Mouse (Mus musculus): Measurements from ENCODE around the gene Trim2.

The Trim2 gene

DNA sequence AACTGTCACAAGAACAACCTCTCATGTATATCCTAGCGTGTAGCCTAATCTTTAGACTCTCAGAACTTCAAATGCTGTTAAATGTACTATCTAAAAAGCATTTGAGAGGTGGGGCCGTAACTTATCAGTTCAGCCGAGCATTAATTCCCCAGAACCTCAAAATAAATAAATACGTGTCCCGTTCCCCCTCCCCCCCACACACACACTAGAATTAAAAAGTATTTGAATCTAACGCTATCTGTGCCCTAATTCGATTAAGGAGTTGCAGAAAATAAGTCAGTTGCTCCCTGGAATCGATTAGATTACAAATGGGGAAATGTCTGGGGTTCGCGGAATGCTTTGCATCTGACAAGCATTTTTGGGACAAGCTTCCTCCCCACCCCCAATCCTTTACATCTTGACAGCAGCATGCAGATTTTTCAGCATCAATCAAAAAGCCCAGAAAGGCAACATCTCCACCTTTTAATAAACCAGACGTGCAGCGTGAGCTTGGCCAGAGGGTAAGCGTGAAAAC, 48.1 kb downstream of the Trim2 start:
- no peak for DNase-seq (ENCODE audit: low spot score in 2 of 2)

DNA sequence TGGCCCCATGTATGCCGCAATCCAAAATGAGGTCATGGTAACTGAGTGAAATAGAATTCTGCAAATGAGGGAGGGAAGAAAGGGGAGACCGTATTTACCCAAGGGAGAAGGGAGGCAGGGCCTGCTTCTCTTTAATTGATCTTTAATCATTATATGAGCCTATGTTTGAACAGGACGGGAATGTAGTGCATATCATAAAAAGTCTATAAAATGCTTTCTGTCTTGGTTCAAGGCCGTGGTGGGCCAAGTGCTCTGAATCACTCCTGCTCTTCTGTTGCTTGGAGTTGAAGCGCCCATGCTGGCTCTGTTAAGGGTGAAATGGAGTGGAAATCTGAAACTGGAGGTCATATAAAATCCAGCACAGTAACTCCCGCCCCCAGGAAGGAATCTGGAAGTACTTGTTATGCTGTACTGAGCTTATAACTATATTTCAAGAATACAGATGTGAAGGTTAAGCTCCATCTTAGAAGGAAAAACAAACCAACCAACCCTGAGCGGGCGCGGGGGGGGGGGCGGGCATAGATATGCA, 48.6 kb downstream of the Trim2 start:
- no peak for DNase-seq (ENCODE audit: low spot score in 2 of 2)

DNA sequence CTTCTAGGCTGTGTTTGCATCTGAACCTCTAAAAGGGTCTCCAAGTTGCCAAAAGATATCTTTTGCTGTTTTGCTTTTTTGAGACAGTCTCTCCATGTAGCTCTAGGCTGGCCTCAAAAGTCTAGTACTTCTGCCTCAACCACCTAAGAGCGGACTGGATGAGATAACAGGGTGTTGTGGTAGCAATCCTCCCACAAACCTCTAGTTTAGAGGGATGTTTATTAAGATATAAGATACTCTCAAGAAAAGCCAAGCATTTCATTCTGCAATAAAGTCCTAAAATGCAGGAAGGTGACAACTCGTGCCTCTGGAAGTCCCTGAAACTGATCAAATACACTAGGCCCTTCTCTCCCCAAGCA, 52.2 kb downstream of the Trim2 start:
- no peak for DNase-seq (ENCODE audit: low spot score in 2 of 2)

DNA sequence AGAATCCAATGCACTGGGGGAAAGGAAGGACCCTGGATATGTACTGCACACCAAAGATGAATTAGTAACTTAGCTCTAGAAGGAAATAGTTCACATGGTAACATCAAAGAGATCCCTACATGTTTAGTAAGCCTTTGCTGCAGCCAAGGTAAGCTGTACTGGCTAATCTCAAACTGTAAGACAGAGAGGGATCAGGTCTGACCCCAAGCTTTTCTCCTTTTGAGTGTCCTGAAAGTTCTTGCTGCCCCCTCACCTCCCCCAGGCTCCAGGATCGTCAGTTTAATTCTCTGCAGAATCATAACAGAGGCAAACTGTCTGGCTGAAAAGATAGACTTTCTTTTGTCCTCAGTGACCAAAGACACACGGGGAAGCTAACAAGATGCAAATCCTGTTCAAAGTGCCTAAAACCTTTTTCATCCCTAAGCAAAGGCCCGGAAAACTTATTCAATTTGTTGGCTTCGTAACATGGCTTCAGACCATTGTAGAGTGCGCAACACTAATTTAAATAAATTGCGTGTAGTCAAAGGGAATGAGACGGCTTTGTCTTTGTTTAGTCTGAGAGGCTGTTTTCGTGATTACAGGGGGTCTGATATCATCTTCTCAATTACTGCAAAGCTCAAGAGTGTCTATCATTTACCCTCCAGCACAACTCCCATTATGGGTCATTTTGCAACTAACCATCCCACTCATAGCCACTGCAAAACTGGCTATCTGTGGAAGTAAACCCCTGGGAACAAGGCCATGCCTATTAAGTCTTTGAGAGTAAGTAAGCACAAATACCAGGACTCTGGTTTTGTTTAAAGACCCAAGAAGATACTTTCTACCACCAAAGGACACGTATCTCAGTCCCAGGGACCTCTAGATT, 52.8 kb downstream of the Trim2 start:
- no peak for DNase-seq (ENCODE audit: low spot score in 2 of 2)

DNA sequence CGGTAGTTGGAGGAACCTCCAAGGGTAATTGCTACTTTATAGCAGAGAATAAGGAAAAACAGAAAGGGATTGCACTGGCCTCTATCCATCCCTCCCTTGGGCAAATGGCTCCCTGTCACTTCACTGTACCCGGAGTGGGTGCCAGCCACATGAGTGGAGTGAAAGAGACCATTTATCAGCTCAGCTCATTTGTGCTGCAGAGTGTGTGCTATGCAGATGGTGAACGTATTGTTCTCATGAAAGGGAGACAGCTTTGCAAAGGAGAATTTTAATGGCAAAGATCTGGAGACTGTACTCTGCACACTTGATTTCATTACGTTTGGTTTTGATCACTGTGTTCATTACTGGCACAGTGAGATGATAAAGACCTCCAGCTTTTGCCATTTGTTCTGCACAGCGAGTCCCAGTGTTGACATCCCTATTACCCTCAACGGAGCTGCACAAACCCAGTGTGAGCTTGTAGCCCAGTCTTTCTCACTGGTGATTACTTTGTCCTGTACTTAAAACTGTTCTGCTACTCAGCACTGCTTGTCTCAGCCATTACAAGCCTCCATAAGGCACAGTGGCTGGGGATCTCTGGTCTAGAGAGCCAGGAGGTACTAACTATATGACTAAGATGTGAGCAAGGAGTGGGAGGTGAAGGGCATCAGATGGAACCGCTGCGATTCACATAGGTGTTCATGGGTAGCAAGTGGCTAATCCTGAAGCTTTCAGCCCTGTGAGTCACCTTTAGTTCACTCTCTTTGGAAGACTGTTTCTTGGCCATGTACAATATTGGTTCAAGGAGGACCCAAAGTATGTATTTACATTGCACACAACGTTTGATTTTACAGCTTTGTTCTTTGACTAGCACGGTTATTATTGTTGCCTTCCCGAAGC, 53.7 kb downstream of the Trim2 start:
- DNase-seq (ENCODE audit: low spot score in 2 of 2): no peak

DNA sequence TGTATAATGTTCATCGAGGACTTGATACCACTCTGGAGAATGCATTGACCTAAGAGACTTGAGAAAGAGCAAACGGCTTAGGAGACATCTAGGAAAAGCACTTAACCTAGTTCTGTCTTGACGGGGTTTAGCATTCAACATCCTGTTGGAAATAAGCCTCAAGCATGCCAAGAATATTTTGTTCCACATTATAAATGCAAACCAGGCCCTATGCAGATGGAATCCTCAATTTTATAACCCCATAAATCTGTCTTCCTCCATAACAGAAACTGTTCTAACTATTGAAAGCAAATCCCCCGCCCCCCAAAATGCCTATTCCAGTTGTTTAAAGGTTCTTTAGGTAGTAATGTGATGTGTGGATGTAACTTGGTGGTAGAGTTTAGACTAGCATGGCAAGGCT, 55.0 kb downstream of the Trim2 start:
- DNase-seq (ENCODE audit: low spot score in 2 of 2): no peak

DNA sequence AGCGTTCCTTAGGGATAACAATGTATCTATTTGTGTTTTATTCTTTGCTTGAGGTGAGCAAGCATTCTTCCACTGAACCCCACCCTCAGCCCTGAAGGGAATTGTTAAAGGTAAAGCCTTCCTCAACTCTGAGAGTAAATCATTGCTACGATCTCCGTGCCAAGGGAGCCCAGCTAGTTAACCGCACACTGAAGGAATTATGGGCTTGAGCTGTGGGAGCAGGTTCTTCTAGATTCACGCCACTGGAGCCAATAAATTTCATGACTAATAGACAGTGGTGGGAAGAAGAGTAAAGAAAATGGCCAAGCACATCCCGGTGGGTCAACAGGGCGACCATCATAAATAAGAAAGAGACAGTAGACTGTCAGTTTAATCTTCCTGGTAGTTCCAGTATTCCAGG, 56.4 kb downstream of the Trim2 start:
- DNase-seq (ENCODE audit: low spot score in 2 of 2): no peak

DNA sequence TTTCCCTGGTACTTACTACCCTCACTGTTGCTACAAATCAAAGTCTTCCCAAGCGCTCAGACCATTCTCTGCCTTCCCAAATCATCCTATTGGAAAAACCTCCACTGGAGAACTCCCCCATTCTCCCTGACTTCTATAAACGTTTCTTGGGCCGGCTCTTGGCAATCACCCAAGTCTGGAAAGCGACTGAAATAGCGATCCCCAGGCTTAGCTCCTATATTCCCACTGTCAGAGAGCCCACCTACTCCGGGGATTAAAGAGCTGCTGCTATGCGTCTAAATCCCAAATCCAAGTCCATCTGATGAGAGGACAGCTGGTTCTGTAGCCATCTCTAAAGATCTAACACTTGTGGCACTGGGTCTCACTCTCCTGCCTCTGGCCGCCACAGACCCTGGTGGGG, 58.9 kb downstream of the Trim2 start:
- no peak for DNase-seq (ENCODE audit: low spot score in 2 of 2)

DNA sequence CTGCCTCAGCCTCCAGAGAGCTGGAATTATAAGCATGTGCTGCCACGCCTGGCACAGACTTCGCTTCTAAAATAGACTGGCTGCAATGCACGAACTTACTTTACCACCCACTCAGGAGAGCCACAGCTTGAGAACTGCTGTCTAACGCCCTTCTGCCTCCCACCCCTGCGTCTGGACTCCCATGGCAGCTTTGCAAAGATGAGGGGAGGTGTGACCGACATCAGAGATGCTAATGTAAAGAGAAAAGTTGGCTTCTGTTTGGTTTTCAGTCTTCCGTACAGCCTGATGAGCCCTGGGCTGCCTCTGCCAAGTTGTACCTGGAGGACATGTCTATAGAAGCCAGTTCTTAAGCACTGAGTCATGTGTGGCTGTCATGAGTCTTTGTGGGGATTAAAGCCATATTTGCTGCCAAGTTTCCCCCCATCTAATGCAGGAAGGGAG, 60.2 kb downstream of the Trim2 start:
- peak; percentile 62 to 80 for DNase-seq (ENCODE audit: low spot score in 2 of 2)

DNA sequence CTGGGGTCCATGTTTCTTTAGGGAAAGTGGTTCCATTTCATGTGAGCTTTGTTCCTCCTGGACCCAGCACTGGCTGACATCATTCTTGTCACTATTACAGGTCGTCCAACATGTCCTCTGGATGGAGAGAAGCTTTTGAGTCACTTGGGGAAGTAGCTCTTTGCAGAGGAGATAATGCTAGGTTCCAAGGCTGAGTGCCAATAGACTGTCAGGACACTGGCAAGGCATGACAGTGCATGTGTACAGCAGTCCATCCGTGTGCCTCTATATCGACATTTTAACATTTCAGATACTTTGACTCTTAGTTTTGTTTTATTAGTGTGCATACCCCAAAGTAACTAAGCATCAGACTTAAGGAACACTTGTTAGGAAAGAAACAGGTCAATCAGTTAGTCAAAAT, 63.6 kb downstream of the Trim2 start:
- no peak for DNase-seq (ENCODE audit: low spot score in 2 of 2)

DNA sequence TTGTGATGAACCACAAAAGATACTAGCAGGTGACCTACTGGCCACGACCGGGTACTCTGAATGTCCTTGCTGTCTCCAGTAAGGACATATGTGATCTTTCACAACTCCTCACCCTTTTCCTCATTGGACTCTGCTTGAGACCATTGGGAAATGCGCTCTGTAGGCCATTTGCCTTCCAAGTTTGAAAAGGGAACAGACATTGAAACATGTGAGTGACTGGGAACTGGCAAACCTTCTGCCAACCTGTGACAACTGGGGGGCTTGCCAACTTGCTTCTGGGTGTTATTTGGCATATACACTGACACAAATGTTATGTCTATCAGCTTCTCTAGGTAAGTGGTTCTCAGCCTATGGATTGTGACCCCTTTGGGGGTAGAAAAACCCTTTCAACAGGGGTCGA, 64.2 kb downstream of the Trim2 start:
- DNase-seq (ENCODE audit: low spot score in 2 of 2): no peak

DNA sequence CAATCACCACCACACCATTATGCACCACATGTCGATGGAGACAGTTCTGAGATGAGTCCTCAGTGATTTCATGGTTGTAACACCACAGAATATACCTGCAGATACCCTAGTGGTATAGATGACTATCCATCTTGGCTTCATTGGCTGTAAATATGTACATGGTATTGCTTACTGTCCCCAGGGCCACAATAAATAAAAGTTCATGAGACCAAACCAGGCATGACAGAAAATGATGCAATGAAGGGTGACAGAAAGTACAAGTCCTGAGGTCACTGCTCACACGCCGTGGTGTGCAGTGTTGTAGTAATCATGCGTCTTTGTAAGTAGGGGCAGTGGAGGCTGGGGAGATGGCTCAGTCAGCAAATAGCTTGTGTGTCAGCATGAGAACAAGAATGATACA, 65.6 kb downstream of the Trim2 start:
- DNase-seq (ENCODE audit: low spot score in 2 of 2): no peak

DNA sequence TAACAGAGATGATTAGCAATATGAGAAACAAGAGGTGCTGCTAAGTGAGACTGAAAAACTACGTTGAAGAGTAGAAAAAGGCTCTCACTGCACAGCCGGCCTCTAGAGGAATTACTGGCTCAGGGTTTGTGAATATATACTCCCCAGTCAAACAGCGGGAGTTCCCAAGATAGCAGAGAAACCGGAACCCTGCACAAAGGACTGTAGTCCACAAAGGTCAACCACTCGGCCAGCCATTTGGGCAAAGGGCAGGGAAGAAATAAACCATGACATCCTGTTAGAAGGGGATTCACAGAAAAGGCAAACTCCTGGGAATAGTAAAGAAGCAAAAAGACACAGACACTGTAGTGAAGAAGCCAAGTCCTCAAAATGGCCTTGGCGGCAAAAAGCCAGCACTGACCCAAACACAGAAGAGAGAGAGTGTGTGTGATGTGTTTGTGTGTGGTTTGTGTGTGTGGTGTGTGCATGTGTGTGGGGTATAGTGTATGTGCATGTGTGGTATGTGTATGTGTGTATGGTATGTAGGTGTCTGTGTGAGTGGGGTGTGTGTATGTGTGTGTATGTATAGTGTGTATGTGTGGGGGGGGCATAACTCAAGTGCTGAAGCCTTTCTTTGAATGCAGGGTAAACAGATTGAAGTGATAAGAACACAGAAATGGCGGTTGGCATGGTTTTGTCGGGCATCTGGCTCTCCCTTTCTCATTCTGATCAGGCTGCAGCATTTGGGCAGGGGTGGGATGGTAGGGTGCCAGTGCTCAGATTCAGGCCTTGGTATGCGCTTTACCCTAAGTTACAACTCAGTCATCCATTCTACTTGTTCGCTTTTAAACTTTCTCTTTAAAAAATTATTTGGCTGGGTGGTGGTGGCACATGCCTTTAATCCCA, 71.0 kb downstream of the Trim2 start:
- DNase-seq (ENCODE audit: low spot score in 2 of 2): no peak

DNA sequence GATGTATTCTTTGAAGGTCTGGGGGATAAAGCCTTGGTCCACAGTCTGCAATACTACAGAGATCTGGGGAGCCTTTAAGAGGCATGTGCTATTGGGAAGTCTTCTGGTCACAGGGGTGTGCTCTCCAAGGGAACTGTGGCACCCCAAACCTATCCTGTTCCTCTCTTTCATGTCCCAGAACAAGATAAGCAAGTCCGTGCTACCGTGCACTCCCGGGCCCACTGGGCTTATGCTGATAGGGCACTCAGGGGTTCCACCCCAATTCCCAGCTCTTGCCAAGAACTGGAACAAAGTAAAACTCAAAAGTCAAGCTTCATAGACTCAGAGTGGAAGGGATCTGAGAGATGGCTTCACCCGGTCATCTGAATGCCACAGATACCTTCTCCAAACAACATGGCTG, 72.1 kb downstream of the Trim2 start:
- no peak for DNase-seq (ENCODE audit: low spot score in 2 of 2)

DNA sequence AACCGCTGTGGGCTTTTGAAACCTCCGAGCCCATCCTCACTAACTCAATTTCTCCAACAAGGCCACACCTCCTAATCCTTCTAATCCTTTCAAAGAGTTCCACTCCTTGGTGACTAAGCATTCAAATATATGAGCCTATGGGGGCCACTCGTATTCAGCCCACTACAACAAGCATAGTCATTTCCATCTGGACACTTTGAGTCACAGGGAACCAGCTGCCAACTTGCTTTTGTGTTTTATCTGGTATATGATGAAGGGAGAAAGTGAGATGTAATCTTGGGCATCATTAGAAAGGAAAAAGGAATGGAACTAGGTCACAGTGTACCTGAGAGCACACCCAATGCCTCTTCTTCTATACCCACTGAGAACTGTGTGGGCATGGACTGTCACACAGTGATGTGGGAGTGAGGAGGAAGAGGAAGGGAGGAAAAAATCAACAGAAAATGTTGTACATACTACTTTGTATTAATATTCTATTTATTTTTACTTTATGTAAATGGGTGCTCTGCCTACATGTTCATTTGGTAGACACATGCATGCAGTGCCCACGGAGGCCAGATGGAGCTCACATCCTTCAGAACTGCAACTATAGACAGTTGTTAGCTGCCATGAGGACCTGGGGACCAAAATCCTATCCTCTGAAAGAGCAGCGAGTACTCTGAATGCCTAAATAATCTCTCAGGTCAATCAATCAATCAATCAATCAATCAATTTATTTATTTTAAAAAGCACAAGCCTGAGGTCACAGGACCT, 72.8 kb downstream of the Trim2 start:
- DNase-seq (ENCODE audit: low spot score in 2 of 2): no peak

DNA sequence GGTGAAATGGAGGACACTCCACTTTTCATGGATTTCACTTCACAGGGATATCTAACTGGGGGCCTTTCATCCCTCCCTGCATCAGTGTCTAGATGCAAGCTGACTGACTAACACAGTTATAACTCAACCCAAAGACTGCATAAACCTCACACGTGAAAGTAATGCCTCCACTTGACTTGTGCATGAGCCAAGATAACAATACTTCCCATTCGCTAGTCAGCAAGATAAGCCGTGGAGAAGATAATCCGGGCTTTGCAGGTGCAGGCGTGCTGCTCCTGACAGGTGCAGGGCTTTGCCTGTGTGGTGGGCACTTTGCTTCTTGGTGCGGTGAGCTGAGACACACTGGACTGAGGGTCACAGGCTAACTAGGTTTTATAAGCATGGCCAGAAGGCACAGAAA, 74.4 kb downstream of the Trim2 start:
- DNase-seq (ENCODE audit: low spot score in 2 of 2): no peak

DNA sequence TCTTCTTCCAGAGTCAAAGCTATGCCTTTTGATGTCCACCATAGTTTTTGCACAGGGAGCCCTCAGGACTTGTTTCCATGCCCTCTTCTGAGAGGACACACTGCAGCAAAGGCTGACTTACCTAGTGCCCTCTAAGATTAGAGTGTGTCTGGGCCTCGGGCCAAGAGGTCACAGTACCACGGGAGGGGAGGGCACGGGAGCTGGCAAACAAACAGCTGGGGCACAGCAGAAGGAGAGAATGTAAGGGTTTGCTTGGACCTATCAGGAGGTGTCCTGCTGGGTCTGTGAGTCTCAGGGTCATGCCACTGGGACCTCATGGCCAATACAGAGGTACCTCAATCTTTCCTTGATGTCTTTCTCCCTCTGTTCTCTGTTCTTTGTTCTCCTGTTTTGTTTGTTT, 75.7 kb downstream of the Trim2 start:
- DNase-seq (ENCODE audit: low spot score in 2 of 2): no peak

DNA sequence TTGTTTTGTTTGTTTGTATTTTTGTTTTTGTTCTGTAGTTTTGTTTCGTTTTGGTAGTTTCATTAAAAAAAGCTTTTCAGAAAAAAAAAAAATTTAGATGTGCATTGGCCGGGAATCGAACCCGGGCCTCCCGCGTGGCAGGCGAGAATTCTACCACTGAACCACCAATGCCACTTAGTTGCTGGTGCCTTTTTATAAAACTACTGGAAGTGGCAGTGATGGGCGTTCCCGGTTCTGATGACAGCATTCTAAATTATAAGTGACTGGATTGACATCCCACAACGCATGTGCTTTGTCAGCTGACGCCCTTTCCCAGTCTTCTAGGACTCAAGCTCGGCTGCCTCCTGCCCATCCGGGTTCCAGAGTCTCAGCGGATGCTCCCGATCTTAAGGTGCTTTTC, 77.8 kb downstream of the Trim2 start:
- DNase-seq (ENCODE audit: low spot score in 2 of 2): peak in 1 of 2 experiments; percentile 56

DNA sequence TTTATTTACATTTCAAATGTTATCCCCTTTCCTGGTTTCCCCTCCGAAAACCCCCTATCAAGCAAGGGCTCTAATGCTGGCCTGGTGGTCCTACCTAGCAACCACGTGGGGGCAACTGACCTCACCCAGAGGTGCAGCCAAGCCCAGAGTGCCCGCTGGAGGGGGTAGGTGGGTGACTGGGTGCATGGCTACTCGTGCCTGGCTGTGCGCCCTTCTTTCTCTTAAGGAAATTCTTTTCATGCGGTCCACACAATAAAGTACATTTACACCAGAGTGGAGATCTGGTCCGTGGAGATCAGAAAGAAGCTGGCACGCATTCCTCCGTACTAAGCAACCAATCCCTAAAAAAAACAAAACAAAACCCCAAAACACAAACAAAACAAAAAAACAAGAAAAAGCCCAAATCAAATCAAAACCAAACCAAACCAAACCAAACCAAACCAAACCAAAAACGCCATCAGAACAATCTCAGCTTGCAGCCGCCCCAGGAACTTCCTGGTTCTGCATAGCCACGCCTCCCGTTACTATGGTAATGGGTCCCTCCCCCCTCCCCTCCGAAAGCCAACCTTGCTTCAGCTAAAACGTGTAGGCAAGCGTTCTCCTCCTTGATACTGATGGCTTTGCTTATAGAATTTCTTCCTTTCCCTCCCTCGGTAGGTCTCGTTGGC, 78.3 kb downstream of the Trim2 start:
- no peak for DNase-seq (ENCODE audit: low spot score in 2 of 2)

DNA sequence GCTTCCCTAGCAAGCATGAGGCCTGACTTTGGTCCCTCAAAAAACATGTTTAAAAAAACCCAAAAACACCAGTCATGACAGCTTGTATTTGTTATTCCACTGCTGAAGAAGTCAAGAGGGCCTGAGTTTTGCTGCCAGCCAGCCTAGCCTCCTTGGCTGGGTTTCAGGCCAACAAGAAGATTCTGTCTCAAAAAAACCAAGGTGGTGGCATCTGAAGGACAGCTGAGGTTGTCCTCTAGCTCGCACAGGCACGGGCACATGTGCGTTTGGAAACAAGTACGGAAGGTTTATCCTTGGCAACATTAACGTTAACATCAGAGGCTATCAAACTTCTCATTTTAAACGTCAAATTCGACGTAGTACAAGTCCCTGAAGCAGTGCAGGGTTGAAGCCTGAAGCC, 79.0 kb downstream of the Trim2 start:
- DNase-seq (ENCODE audit: low spot score in 2 of 2): no peak
